Mouse (Mus musculus) E14TG2a.4 (cell line): ENCODE results near the gene Shroom3.

ENCODE experiments used
- CTCF ChIP-seq: conservative IDR thresholded peaks from 2 replicates; pipeline ENCODE4 v1.5.1; 2014; ENCODE audit warnings: low read length
- NANOG ChIP-seq: IDR thresholded peaks from 2 replicates; pipeline ENCODE4 v1.6.1; 2014; ENCODE audit warnings: borderline replicate concordance, low read length, mixed read lengths

DNA sequence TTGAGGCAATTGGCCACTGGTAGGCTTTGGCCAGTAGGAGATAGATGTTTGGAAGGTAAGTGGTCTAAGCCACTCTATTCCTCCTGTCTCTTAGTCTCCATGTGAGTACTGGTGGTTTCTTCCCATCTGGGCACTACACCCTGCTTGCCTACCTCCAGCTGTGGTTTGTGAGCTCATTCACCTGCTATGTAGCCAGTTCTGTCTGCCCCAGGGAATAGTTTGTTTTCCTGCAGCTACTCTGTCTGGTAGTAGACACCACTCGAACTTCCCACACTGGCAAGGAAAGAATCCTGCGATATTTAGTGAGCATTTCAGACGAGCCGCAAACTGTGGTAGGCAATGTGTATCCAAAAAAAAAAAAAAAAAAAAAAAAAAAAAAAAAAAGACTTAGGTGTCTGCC is 68.3 kb downstream of the Shroom3 start:
- no peak for TF ChIP-seq CTCF
- no peak for TF ChIP-seq NANOG
